Mouse (Mus musculus) limb, embryonic 14.5 days (tissue): ENCODE results near the gene Paxbp1. TPM values are rescaled to one million over a fixed set of nuclear protein-coding genes. Genes with fewer than 3 reads are reported as not detected.

ENCODE experiments used
- ATAC-seq: fragments of 200-750 bp; cut with Nextera tagmentation; 2 replicates; pipeline ENCODE4 v1.8.0; 2017; ENCODE audit warnings: low read depth, moderate number of reproducible peaks, moderate TSS enrichment; ENCODE audit not compliant: low FRiP score
- DNase-seq: peaks from one replicate; pipeline ENCODE4 v3.0.0-alpha.2; 2015; ENCODE audit warnings: low spot score
- H3K27ac ChIP-seq: fragments of 300-500 bp; sonication (generic); replicated peaks from 2 replicates; pipeline ENCODE4 v1.5.1; 2014; ENCODE audit warnings: low read depth, mild to moderate bottlenecking, low read length, moderate library complexity, mixed read lengths
- H3K27me3 ChIP-seq: fragments of 300-500 bp; sonication (generic); 2 replicates; pipeline ENCODE4 v1.6.1; 2014; ENCODE audit warnings: low read length, mixed read lengths; ENCODE audit not compliant: control insufficient read depth, insufficient read depth
- H3K36me3 ChIP-seq: fragments of 300-500 bp; sonication (generic); 2 replicates; pipeline ENCODE4 v1.6.1; 2014; ENCODE audit warnings: mild to moderate bottlenecking, low read length, moderate library complexity, mixed read lengths; ENCODE audit not compliant: control insufficient read depth, insufficient read depth
- H3K4me1 ChIP-seq: fragments of 300-500 bp; sonication (generic); 2 replicates; pipeline ENCODE4 v1.6.1; 2014; ENCODE audit warnings: antibody characterized with exemption, low read length, mixed read lengths; ENCODE audit not compliant: control insufficient read depth, insufficient read depth
- H3K4me2 ChIP-seq: fragments of 300-500 bp; sonication (generic); replicated peaks from 2 replicates; pipeline ENCODE4 v1.6.1; 2014; ENCODE audit warnings: low read depth, mild to moderate bottlenecking, low read length, moderate library complexity; ENCODE audit not compliant: severe bottlenecking
- H3K4me3 ChIP-seq: fragments of 300-500 bp; sonication (generic); replicated peaks from 2 replicates; pipeline ENCODE4 v1.5.1; 2014; ENCODE audit warnings: low read length
- H3K9ac ChIP-seq: fragments of 300-500 bp; sonication (generic); 2 replicates; pipeline ENCODE4 v1.6.1; 2014; ENCODE audit warnings: mild to moderate bottlenecking, low read depth, low read length, moderate library complexity; ENCODE audit not compliant: severe bottlenecking
- H3K9me3 ChIP-seq: fragments of 300-500 bp; sonication (generic); 2 replicates; pipeline ENCODE4 v1.6.1; 2016; ENCODE audit warnings: low read length; ENCODE audit not compliant: control insufficient read depth
- POLR2A ChIP-seq: fragments of 200-500 bp; IDR thresholded peaks from 2 replicates; pipeline ENCODE4 v1.8.0; 2012; ENCODE audit warnings: inconsistent platforms, mild to moderate bottlenecking, moderate library complexity, borderline replicate concordance; ENCODE audit not compliant: insufficient read depth, insufficient read length; ENCODE audit errors: extremely low read depth
- WGBS: fragments of 180-500 bp; shearing (Covaris S2); extraction: QIAGEN DNeasy Blood & Tissue Kit; methylation state at CpG from one replicate; pipeline ENCODE4 v1.1.7; 2014; 5-methylcytosine and 5-hydroxymethylcytosine counted together
- polyA plus RNA-seq, 2 experiments: library from polyadenylated mRNA; depleted of rRNA in 1 of 2; stranded (reverse) in 1 of 2; unstranded in 1 of 2; fragments of >200 nt; fragmentation: Nextera tagmentation in 1 of 2; extraction: Ambion mirVana in 1 of 2; gene quantifications; 2 replicates each; pipeline versions ENCODE4 v1.2.1 to v1.2.3; 2012 to 2014

Gene Paxbp1
- polyA plus RNA-seq, 2 experiments: 56.2 to 132 TPM

GRCm38 (mm10) chr16:91057741-91058140 is 13.4 kb upstream of the Paxbp1 start:
- Histone ChIP-seq H3K36me3 (no peaks in the 10 kb centered on the region), H3K9me3 (no peaks in the 10 kb centered on the region), H3K27ac (no peak overlapping the region), H3K4me2 (no peak overlapping the region), H3K9ac (no peak overlapping the region), H3K4me3 (no peak overlapping the region), H3K27me3 (no peaks in the 10 kb centered on the region), H3K4me1 (peaks cover 14% of the 10 kb centered on the region)
- 75% methylated on average over 6 of the region's 6 CpGs for WGBS
- DNase-seq (no peak), ATAC-seq (no peak)
- no peak for TF ChIP-seq POLR2A

- no peaks in the 10 kb centered on the region for H3K36me3 ChIP-seq
- H3K4me1 ChIP-seq: peaks cover 14% of the 10 kb centered on the region
- DNase-seq (no peak), ATAC-seq (no peak)
- H3K4me3 ChIP-seq: no peak overlapping the region
- no peak for TF ChIP-seq POLR2A
- 84% methylated on average over 4 of the region's 4 CpGs for WGBS
- H3K27me3 ChIP-seq: no peaks in the 10 kb centered on the region
- no peak overlapping the region for H3K27ac ChIP-seq
- no peaks in the 10 kb centered on the region for H3K9me3 ChIP-seq
- no peak overlapping the region for H3K9ac ChIP-seq
- no peak overlapping the region for H3K4me2 ChIP-seq
Observed at GRCm38 (mm10) chr16:91057261-91057660, 12.9 kb upstream of the Paxbp1 start.

GRCm38 (mm10) chr16:91056043-91056821 is 11.9 kb upstream of the Paxbp1 start:
- H3K27ac ChIP-seq: no peak overlapping the region
- 46% methylated on average over 16 of the region's 16 CpGs for WGBS
- no peaks in the 10 kb centered on the region for H3K27me3 ChIP-seq
- no peak for DNase-seq
- H3K4me1 ChIP-seq: peaks cover 14% of the 10 kb centered on the region
- no peaks in the 10 kb centered on the region for H3K36me3 ChIP-seq
- no peaks in the 10 kb centered on the region for H3K9me3 ChIP-seq
- H3K4me2 ChIP-seq: no peak overlapping the region
- H3K4me3 ChIP-seq: no peak overlapping the region
- ATAC-seq: no peak; the same call in 1 of the 2 replicates
- H3K9ac ChIP-seq: no peak overlapping the region
- TF ChIP-seq POLR2A: no peak

GRCm38 (mm10) chr16:91055150-91055549 is 10.8 kb upstream of the Paxbp1 start:
- Histone ChIP-seq H3K9me3 (no peaks in the 10 kb centered on the region), H3K27me3 (no peaks in the 10 kb centered on the region), H3K9ac (no peak overlapping the region), H3K4me1 (peaks cover 14% of the 10 kb centered on the region), H3K4me3 (no peak overlapping the region), H3K4me2 (no peak overlapping the region), H3K36me3 (no peaks in the 10 kb centered on the region), H3K27ac (no peak overlapping the region)
- DNase-seq (no peak), ATAC-seq (no peak)
- no peak for TF ChIP-seq POLR2A
- WGBS: 57% methylated on average over 5 of the region's 5 CpGs

- WGBS: 37% methylated on average over 8 of the region's 8 CpGs
- TF ChIP-seq POLR2A: no peak
- H3K9ac ChIP-seq: no peak overlapping the region
Observed at GRCm38 (mm10) chr16:91053599-91053998, 9.3 kb upstream of the Paxbp1 start.

More at GRCm38 (mm10) chr16:91053599-91053998, 9.3 kb upstream of the Paxbp1 start:
- Histone ChIP-seq H3K27me3 (no peaks in the 10 kb centered on the region), H3K4me3 (no peak overlapping the region), H3K9me3 (no peaks in the 10 kb centered on the region), H3K4me2 (no peak overlapping the region), H3K4me1 (peaks cover 14% of the 10 kb centered on the region), H3K36me3 (no peaks in the 10 kb centered on the region), H3K27ac (no peak overlapping the region)
- DNase-seq: no peak
- no peak for ATAC-seq
